Mouse (Mus musculus): ENCODE measurements around the gene Ptger2.

Gene Ptger2

DNA sequence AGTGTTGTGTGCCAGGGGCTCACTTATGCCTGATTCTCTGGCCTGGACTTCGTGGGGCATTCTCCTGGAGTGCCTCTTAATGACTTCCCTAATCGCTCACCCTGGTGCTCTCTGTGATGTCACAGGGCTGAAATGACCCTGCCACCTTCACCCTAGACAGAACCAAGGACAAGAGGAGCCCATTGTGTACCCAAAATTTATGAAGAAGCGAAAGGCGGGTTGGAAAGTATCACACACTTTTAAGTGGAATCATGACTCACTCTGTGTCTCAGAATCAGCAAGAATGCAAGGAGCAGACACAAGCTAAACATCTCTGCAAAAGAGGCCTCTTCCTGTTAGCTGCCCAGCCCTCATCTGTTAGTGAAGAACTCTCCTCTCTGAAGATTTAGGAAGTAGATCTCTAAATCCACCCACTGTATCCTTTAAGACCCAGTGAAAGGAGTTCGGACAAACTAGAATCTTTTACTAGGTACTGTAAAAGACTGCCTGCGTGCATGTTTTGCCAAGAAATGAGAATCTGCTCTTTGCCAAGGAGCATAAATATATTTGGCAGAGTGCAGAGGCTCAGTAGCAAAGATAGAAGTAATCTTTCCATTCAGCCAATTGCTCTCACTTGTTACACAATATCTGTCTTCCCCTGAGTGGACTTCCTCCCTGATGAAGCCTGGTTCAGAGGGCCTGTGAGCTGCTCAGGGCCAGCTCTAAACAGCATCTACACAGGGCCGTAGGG lies 61.9 kb downstream of the Ptger2 start:
- no peak for DNase-seq

DNA sequence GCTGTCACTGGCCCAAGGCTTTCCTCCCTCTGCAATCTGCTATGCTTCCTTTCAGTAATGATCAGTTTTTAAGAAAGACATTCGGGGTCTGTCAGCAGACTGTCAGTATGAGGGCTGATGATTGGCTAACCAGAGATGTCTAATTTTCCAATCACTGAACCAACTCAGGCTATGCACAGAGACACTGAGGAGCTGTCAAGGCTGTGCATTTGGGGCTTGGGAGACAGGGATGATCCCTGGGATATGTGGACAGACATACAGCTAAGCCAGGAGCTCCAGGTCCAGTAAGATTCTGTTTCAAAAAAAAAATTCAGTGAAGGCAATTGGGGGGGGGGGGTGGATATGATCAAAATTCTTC lies 62.4 kb downstream of the Ptger2 start:
- DNase-seq: no peak

DNA sequence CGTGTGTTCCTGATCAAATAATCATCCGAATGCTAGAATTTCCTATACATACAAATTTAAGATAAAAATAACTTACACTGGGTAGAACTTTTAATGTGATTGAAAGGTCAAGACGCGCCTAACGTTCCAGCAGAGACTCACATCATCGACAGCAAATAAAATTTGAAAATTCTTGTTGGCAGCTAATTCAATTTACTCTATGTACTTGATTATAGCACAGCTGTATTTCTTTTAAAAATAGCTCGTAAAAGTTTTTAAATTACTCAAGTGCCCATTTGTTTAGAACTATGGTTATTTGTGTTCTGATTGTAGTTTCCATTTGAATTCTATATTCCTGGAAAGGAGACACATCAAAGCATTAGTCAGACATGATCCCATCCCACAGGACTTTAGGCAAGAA lies 63.1 kb downstream of the Ptger2 start:
- no peak for DNase-seq

Measured in kidney, adult 18-20 months (tissue).